Mouse (Mus musculus) small intestine, adult 2 months (tissue): ENCODE data around the gene Rack1. TPM values are rescaled to one million over a fixed set of nuclear protein-coding genes. Genes with fewer than 3 reads are reported as not detected.

Experiments
- H3K27ac ChIP-seq: fragments of 200-500 bp; 2 replicates; pipeline ENCODE4 v1.5.1; 2012; ENCODE audit warnings: low read depth, low read length, control low read depth, inconsistent platforms; ENCODE audit not compliant: insufficient read depth
- H3K27me3 ChIP-seq: fragments of 200-500 bp; 2 replicates; pipeline ENCODE4 v1.6.1; 2012; ENCODE audit warnings: mild to moderate bottlenecking, moderate library complexity, low read length, inconsistent platforms; ENCODE audit not compliant: control insufficient read depth, insufficient read depth
- H3K36me3 ChIP-seq: fragments of 200-500 bp; 2 replicates; pipeline ENCODE4 v1.6.1; 2012; ENCODE audit warnings: mild to moderate bottlenecking, low read length, control low read depth, inconsistent platforms; ENCODE audit not compliant: control insufficient read depth, insufficient read depth
- H3K4me1 ChIP-seq: fragments of 200-500 bp; 2 replicates; pipeline ENCODE4 v1.6.1; 2012; ENCODE audit warnings: low read length, inconsistent platforms, mixed read lengths; ENCODE audit not compliant: control insufficient read depth, insufficient read depth, insufficient read length
- H3K4me3 ChIP-seq: fragments of 200-500 bp; 2 replicates; pipeline ENCODE4 v1.5.1; 2012; ENCODE audit warnings: low read depth, mild to moderate bottlenecking, control low read depth, inconsistent platforms, low read length, moderate library complexity
- CTCF ChIP-seq: fragments of 200-500 bp; IDR thresholded peaks from 2 replicates; pipeline ENCODE4 v1.5.1; 2012; ENCODE audit warnings: low read depth, mild to moderate bottlenecking, control low read depth, inconsistent platforms, low read length, moderate library complexity, mixed read lengths; ENCODE audit not compliant: insufficient replicate concordance, insufficient read length; ENCODE audit errors: extremely low read depth
- POLR2A ChIP-seq: fragments of 200-500 bp; IDR thresholded peaks from 2 replicates; pipeline ENCODE4 v1.6.1; 2012; ENCODE audit warnings: low read depth, mild to moderate bottlenecking, control low read depth, inconsistent platforms, low read length, moderate library complexity
- WGBS: fragments of 180-500 bp; shearing (Covaris S2); methylation state at CpG from one replicate; pipeline ENCODE4 v1.1.7; 2018; 5-methylcytosine and 5-hydroxymethylcytosine counted together
- polyA plus RNA-seq: library from polyadenylated mRNA; depleted of rRNA; stranded (reverse); fragments of >200 nt; gene quantifications from 2 replicates; pipeline ENCODE4 v1.2.3, GENCODE M21; 2012

Rack1 gene
- polyA plus RNA-seq, 1 experiment = 1,553 TPM

- H3K4me3 ChIP-seq = no peak overlapping the region
- TF ChIP-seq CTCF = no peak
- no peak for TF ChIP-seq POLR2A
- H3K27ac ChIP-seq = no peak overlapping the region
- H3K4me1 ChIP-seq = 0 out of 2 replicates have a peak, but pooled peaks cover 2% of the 10 kb centered on the region
- WGBS = 66% methylated on average over 21 of the region's 21 CpGs
- peaks cover 80% of the 10 kb centered on the region for H3K36me3 ChIP-seq
- no peaks in the 10 kb centered on the region for H3K27me3 ChIP-seq
Measured at GRCm38 (mm10) chr11:48806856-48807562, 6.9 kb downstream of the Rack1 start.

GRCm38 (mm10) chr11:48807563-48808303, 7.6 kb downstream of the Rack1 start:
- WGBS = 65% methylated on average over 14 of the region's 14 CpGs
- H3K4me1 ChIP-seq = no peaks in the 10 kb centered on the region
- no peak overlapping the region for H3K4me3 ChIP-seq
- no peaks in the 10 kb centered on the region for H3K27me3 ChIP-seq
- H3K36me3 ChIP-seq = peaks cover 76% of the 10 kb centered on the region
- TF ChIP-seq CTCF (no peak), POLR2A (no peak)
- H3K27ac ChIP-seq = no peak overlapping the region

- H3K36me3 ChIP-seq = peaks cover 72% of the 10 kb centered on the region
- H3K27ac ChIP-seq = no peak overlapping the region
- TF ChIP-seq POLR2A (no peak), CTCF (no peak)
Measured at GRCm38 (mm10) chr11:48808304-48808646, 8.1 kb downstream of the Rack1 start.

GRCm38 (mm10) chr11:48808737-48809433, 8.8 kb downstream of the Rack1 start:
- no peak for TF ChIP-seq CTCF
- TF ChIP-seq POLR2A = no peak
- no peak overlapping the region for H3K4me3 ChIP-seq
- H3K36me3 ChIP-seq = peaks cover 68% of the 10 kb centered on the region
- no peaks in the 10 kb centered on the region for H3K27me3 ChIP-seq
- no peak overlapping the region for H3K27ac ChIP-seq
- WGBS = 73% methylated on average over 16 of the region's 16 CpGs
- no peaks in the 10 kb centered on the region for H3K4me1 ChIP-seq

More at GRCm38 (mm10) chr11:48808304-48808646, 8.1 kb downstream of the Rack1 start:
- no peaks in the 10 kb centered on the region for H3K27me3 ChIP-seq
- no peak overlapping the region for H3K4me3 ChIP-seq
- H3K4me1 ChIP-seq = no peaks in the 10 kb centered on the region

GRCm38 (mm10) chr11:48809434-48809830, 9.3 kb downstream of the Rack1 start:
- Histone ChIP-seq H3K4me1 (0 out of 2 replicates have a peak, but pooled peaks cover under 1% of the 10 kb centered on the region), H3K4me3 (no peak overlapping the region), H3K27me3 (no peaks in the 10 kb centered on the region), H3K27ac (no peak overlapping the region), H3K36me3 (peaks cover 63% of the 10 kb centered on the region)
- TF ChIP-seq CTCF = no peak
- WGBS = 45% methylated on average over 4 of the region's 4 CpGs

GRCm38 (mm10) chr11:48810142-48810541, 10.0 kb downstream of the Rack1 start:
- H3K36me3 ChIP-seq = peaks cover 60% of the 10 kb centered on the region
- WGBS = 42% methylated on average over 2 of the region's 2 CpGs

GRCm38 (mm10) chr11:48813782-48814181, 13.7 kb downstream of the Rack1 start:
- H3K27me3 ChIP-seq = no peaks in the 10 kb centered on the region
- TF ChIP-seq CTCF (no peak), POLR2A (no peak)
- no peak overlapping the region for H3K4me3 ChIP-seq
- no peak overlapping the region for H3K27ac ChIP-seq
- H3K36me3 ChIP-seq = peaks cover 28% of the 10 kb centered on the region
- peaks cover 13% of the 10 kb centered on the region for H3K4me1 ChIP-seq

More at GRCm38 (mm10) chr11:48810142-48810541, 10.0 kb downstream of the Rack1 start:
- H3K27ac ChIP-seq = no peak overlapping the region
- 0 out of 2 replicates have a peak, but pooled peaks cover 2% of the 10 kb centered on the region for H3K4me1 ChIP-seq
- TF ChIP-seq CTCF (no peak), POLR2A (no peak)
- H3K27me3 ChIP-seq = no peaks in the 10 kb centered on the region
- H3K4me3 ChIP-seq = no peak overlapping the region
